Mouse (Mus musculus): ENCODE results near the gene Diras2. TPM values are rescaled to one million over a fixed set of nuclear protein-coding genes. Genes with fewer than 3 reads are reported as not detected.

The Diras2 gene
- polyA plus RNA-seq, 1 experiment from 2014 or later = 1.5 TPM

DNA sequence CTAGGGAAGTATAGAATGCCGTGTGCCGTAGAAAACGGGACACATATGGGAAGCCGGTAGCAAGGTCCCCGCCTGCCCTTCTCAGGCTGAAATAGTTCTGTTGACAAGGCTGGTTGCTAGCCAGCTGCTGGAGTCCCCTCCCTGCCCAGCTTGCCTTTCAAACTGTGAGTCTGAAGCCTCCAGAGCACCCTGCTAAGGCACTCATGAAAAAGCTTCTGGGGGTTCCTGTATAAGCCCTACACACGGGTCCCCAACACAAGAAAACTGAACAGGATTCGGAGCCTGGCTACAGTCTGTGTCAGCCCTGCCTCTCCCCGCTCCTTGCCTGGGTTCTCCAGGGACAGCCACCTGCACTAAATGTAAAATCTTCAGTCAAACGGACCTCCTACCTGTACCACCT is 2.3 kb downstream of the Diras2 start:
- no peak for DNase-seq (ENCODE audit: low spot score)
- WGBS = 74% methylated on average over 9 of the region's 9 CpGs
- Histone ChIP-seq H3K4me1 (ENCODE audit: control insufficient read depth, insufficient read depth, low read length) (no peaks in the 10 kb centered on the region), H3K9me3 (replicated peaks; ENCODE audit: control insufficient read depth, low read length) (no peaks in the 10 kb centered on the region), H3K4me2 (ENCODE audit: low read length) (peak overlapping the region; percentile 88; the same call in 1 of the 2 replicates), H3K27ac (ENCODE audit: low read depth, low read length) (no peak overlapping the region), H3K36me3 (ENCODE audit: control insufficient read depth, insufficient read depth, low read length) (no peaks in the 10 kb centered on the region), H3K27me3 (replicated peaks; ENCODE audit: control insufficient read depth, insufficient read depth, low read length) (peaks cover 4% of the 10 kb centered on the region; the same call in 1 of the 2 replicates), H3K4me3 (ENCODE audit: low read depth, low read length) (no peak overlapping the region), H3K9ac (ENCODE audit: low read length) (no peak overlapping the region)
- ATAC-seq = no peak

DNA sequence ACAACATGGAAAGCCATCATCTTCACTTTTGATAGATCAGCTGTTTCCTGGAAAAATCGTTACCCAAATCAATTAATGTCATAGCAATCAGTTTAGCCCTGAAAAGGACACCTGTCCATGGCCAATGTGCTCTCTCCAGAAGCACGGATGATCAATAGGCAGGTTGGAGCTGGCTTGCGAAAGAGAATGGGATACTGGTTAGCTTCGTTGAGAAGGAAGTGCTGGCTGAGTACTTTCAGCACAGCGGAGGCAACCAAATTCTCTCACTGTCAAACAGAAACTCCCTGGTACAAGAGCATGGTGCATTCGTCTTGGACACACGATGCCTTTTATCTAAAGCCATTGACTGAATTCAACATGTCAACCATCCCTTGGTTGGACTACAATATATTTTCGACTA is 2.8 kb downstream of the Diras2 start:
- Histone ChIP-seq H3K4me1 (ENCODE audit: control insufficient read depth, insufficient read depth, low read length) (no peaks in the 10 kb centered on the region), H3K27ac (ENCODE audit: low read depth, low read length) (no peak overlapping the region), H3K9ac (ENCODE audit: low read length) (no peak overlapping the region), H3K4me3 (ENCODE audit: low read depth, low read length) (no peak overlapping the region), H3K36me3 (ENCODE audit: control insufficient read depth, insufficient read depth, low read length) (no peaks in the 10 kb centered on the region), H3K27me3 (replicated peaks; ENCODE audit: control insufficient read depth, insufficient read depth, low read length) (peaks cover 4% of the 10 kb centered on the region; the same call in 1 of the 2 replicates), H3K9me3 (replicated peaks; ENCODE audit: control insufficient read depth, low read length) (no peaks in the 10 kb centered on the region), H3K4me2 (ENCODE audit: low read length) (no peak overlapping the region; the same call in 1 of the 2 replicates)
- WGBS = 85% methylated on average over 8 of the region's 8 CpGs
- no peak for DNase-seq (ENCODE audit: low spot score)
- no peak for ATAC-seq

GRCm38 (mm10) chr13:52526249-52527035 is 4.6 kb downstream of the Diras2 start:
- Histone ChIP-seq H3K9ac (ENCODE audit: low read length) (no peak overlapping the region), H3K4me3 (ENCODE audit: low read depth, low read length) (no peak overlapping the region), H3K36me3 (ENCODE audit: control insufficient read depth, insufficient read depth, low read length) (no peaks in the 10 kb centered on the region), H3K27me3 (replicated peaks; ENCODE audit: control insufficient read depth, insufficient read depth, low read length) (peaks cover 4% of the 10 kb centered on the region; the same call in 1 of the 2 replicates), H3K4me2 (ENCODE audit: low read length) (no peak overlapping the region), H3K9me3 (replicated peaks; ENCODE audit: control insufficient read depth, low read length) (no peaks in the 10 kb centered on the region), H3K27ac (ENCODE audit: low read depth, low read length) (no peak overlapping the region), H3K4me1 (ENCODE audit: control insufficient read depth, insufficient read depth, low read length) (no peaks in the 10 kb centered on the region)
- 86% methylated on average over 6 of the region's 6 CpGs for WGBS
- ATAC-seq (no peak), DNase-seq (ENCODE audit: low spot score) (no peak)

GRCm38 (mm10) chr13:52524313-52524712 is 6.8 kb downstream of the Diras2 start:
- no peaks in the 10 kb centered on the region for H3K4me1 ChIP-seq (ENCODE audit: control insufficient read depth, insufficient read depth, low read length)
- ATAC-seq (no peak), DNase-seq (ENCODE audit: low spot score) (no peak)
- no peaks in the 10 kb centered on the region for H3K36me3 ChIP-seq (ENCODE audit: control insufficient read depth, insufficient read depth, low read length)
- H3K9ac ChIP-seq (ENCODE audit: low read length) = no peak overlapping the region
- H3K4me2 ChIP-seq (ENCODE audit: low read length) = no peak overlapping the region
- no peaks in the 10 kb centered on the region for H3K27me3 ChIP-seq (replicated peaks; ENCODE audit: control insufficient read depth, insufficient read depth, low read length)
- 88% methylated on average over 11 of the region's 11 CpGs for WGBS
- H3K4me3 ChIP-seq (ENCODE audit: low read depth, low read length) = no peak overlapping the region
- no peak overlapping the region for H3K27ac ChIP-seq (ENCODE audit: low read depth, low read length)
- no peaks in the 10 kb centered on the region for H3K9me3 ChIP-seq (replicated peaks; ENCODE audit: control insufficient read depth, low read length)

GRCm38 (mm10) chr13:52521176-52521575 is 9.9 kb downstream of the Diras2 start:
- Histone ChIP-seq H3K4me2 (ENCODE audit: low read length) (no peak overlapping the region), H3K9me3 (replicated peaks; ENCODE audit: control insufficient read depth, low read length) (no peaks in the 10 kb centered on the region), H3K36me3 (ENCODE audit: control insufficient read depth, insufficient read depth, low read length) (no peaks in the 10 kb centered on the region), H3K27ac (ENCODE audit: low read depth, low read length) (no peak overlapping the region), H3K4me3 (ENCODE audit: low read depth, low read length) (no peak overlapping the region), H3K4me1 (ENCODE audit: control insufficient read depth, insufficient read depth, low read length) (no peaks in the 10 kb centered on the region), H3K27me3 (replicated peaks; ENCODE audit: control insufficient read depth, insufficient read depth, low read length) (no peaks in the 10 kb centered on the region), H3K9ac (ENCODE audit: low read length) (no peak overlapping the region)
- WGBS = 55% methylated on average over 6 of the region's 6 CpGs
- ATAC-seq (no peak), DNase-seq (ENCODE audit: low spot score) (no peak)

- 91% methylated on average over 5 of the region's 5 CpGs for WGBS
- no peaks in the 10 kb centered on the region for H3K4me1 ChIP-seq (ENCODE audit: control insufficient read depth, insufficient read depth, low read length)
- ATAC-seq = no peak
Measured at GRCm38 (mm10) chr13:52519425-52519824, 11.7 kb downstream of the Diras2 start.

GRCm38 (mm10) chr13:52518377-52518776 is 12.7 kb downstream of the Diras2 start:
- no peak overlapping the region for H3K4me2 ChIP-seq (ENCODE audit: low read length)
- no peak overlapping the region for H3K9ac ChIP-seq (ENCODE audit: low read length)

More at GRCm38 (mm10) chr13:52519425-52519824, 11.7 kb downstream of the Diras2 start:
- no peak for DNase-seq (ENCODE audit: low spot score)
- no peak overlapping the region for H3K4me3 ChIP-seq (ENCODE audit: low read depth, low read length)
- no peaks in the 10 kb centered on the region for H3K36me3 ChIP-seq (ENCODE audit: control insufficient read depth, insufficient read depth, low read length)
- no peak overlapping the region for H3K4me2 ChIP-seq (ENCODE audit: low read length)
- H3K27me3 ChIP-seq (replicated peaks; ENCODE audit: control insufficient read depth, insufficient read depth, low read length) = no peaks in the 10 kb centered on the region
- no peak overlapping the region for H3K27ac ChIP-seq (ENCODE audit: low read depth, low read length)
- H3K9me3 ChIP-seq (replicated peaks; ENCODE audit: control insufficient read depth, low read length) = no peaks in the 10 kb centered on the region
- no peak overlapping the region for H3K9ac ChIP-seq (ENCODE audit: low read length)

DNA sequence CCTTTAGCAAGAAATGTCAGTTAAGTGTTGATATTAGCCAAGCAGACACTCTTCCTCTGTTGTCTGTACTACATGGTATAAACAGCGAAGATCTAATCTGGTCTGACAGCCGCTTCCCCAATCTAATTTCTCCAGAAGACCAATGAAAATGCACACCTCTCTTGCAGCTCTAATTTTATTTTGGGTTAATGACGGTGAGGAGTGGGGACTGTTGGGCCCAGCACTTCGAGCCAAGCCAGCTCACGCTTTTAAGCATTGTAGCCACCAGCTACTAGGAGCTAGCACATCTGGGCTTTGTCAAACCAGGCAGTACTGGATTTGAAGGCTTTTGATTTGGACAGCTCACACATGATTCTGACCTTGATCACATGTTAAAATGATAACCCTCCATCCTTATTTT is 14.1 kb downstream of the Diras2 start:
- Histone ChIP-seq H3K4me1 (ENCODE audit: control insufficient read depth, insufficient read depth, low read length) (no peaks in the 10 kb centered on the region), H3K4me2 (ENCODE audit: low read length) (no peak overlapping the region), H3K9me3 (replicated peaks; ENCODE audit: control insufficient read depth, low read length) (no peaks in the 10 kb centered on the region), H3K9ac (ENCODE audit: low read length) (no peak overlapping the region), H3K27ac (ENCODE audit: low read depth, low read length) (no peak overlapping the region), H3K36me3 (ENCODE audit: control insufficient read depth, insufficient read depth, low read length) (no peaks in the 10 kb centered on the region), H3K4me3 (ENCODE audit: low read depth, low read length) (no peak overlapping the region), H3K27me3 (replicated peaks; ENCODE audit: control insufficient read depth, insufficient read depth, low read length) (no peaks in the 10 kb centered on the region)
- WGBS = 91% methylated on average over 5 of the region's 5 CpGs
- ATAC-seq (no peak), DNase-seq (ENCODE audit: low spot score) (no peak)

More at GRCm38 (mm10) chr13:52518377-52518776, 12.7 kb downstream of the Diras2 start:
- 88% methylated on average over 4 of the region's 4 CpGs for WGBS
- H3K4me1 ChIP-seq (ENCODE audit: control insufficient read depth, insufficient read depth, low read length) = no peaks in the 10 kb centered on the region
- no peaks in the 10 kb centered on the region for H3K36me3 ChIP-seq (ENCODE audit: control insufficient read depth, insufficient read depth, low read length)
- no peaks in the 10 kb centered on the region for H3K9me3 ChIP-seq (replicated peaks; ENCODE audit: control insufficient read depth, low read length)
- DNase-seq (ENCODE audit: low spot score) (no peak), ATAC-seq (no peak)
- H3K27me3 ChIP-seq (replicated peaks; ENCODE audit: control insufficient read depth, insufficient read depth, low read length) = no peaks in the 10 kb centered on the region
- no peak overlapping the region for H3K4me3 ChIP-seq (ENCODE audit: low read depth, low read length)
- no peak overlapping the region for H3K27ac ChIP-seq (ENCODE audit: low read depth, low read length)

DNA sequence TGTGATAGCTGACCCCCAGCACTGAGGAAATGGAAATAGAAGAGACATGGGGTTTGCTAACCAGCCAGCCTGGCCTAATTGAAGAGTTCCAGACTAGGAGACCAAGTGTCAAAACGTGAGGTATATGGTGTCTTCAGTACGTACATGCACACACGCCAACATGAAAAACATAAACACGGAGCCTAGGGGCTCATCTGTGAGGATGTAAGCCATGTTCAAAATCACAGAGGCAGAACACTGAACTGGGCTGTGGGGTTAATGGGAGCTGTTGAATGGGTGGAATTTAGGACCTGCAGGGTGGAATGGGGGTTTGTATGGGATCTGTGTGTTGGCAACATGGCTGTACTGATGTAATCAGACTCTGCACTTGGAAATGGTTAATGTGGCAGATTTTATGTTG is 14.5 kb downstream of the Diras2 start:
- no peak for DNase-seq (ENCODE audit: low spot score)
- 89% methylated on average over 4 of the region's 4 CpGs for WGBS
- H3K4me1 ChIP-seq (ENCODE audit: control insufficient read depth, insufficient read depth, low read length) = no peaks in the 10 kb centered on the region
- H3K27me3 ChIP-seq (replicated peaks; ENCODE audit: control insufficient read depth, insufficient read depth, low read length) = no peaks in the 10 kb centered on the region
- no peak for ATAC-seq
- H3K27ac ChIP-seq (ENCODE audit: low read depth, low read length) = no peak overlapping the region
- H3K9me3 ChIP-seq (replicated peaks; ENCODE audit: control insufficient read depth, low read length) = no peaks in the 10 kb centered on the region
- no peak overlapping the region for H3K4me2 ChIP-seq (ENCODE audit: low read length)
- no peak overlapping the region for H3K4me3 ChIP-seq (ENCODE audit: low read depth, low read length)
- H3K36me3 ChIP-seq (ENCODE audit: control insufficient read depth, insufficient read depth, low read length) = no peaks in the 10 kb centered on the region
- no peak overlapping the region for H3K9ac ChIP-seq (ENCODE audit: low read length)
